Mouse (Mus musculus) liver, embryonic 14.5 days (tissue): ENCODE measurements around the gene Pard6b. TPM values are rescaled to one million over a fixed set of nuclear protein-coding genes. Genes with fewer than 3 reads are reported as not detected.
A peak's percentile ranks its signal among the peaks of the same experiment; 100 is the strongest.

Source experiments
- ATAC-seq: fragments of 200-750 bp; cut with Nextera tagmentation; 2 replicates; pipeline ENCODE4 v1.8.0; 2017; ENCODE audit warnings: moderate number of reproducible peaks, mild to moderate bottlenecking, moderate library complexity; ENCODE audit not compliant: insufficient read depth
- DNase-seq, 3 experiments: peaks; one replicate each; pipeline ENCODE4 v3.0.0-alpha.2; 2012 to 2013; ENCODE audit warnings: low read depth in 3 of 3, low spot score in 3 of 3
- H3K27ac ChIP-seq: fragments of 300-500 bp; sonication (generic); 2 replicates; pipeline ENCODE4 v1.5.1; 2014; ENCODE audit warnings: moderate library complexity, mild to moderate bottlenecking, control low read depth, inconsistent platforms
- H3K27me3 ChIP-seq: fragments of 300-500 bp; sonication (generic); 2 replicates; pipeline ENCODE4 v1.6.1; 2014; ENCODE audit warnings: mild to moderate bottlenecking, low read length, moderate library complexity; ENCODE audit not compliant: control insufficient read depth, insufficient read depth
- H3K36me3 ChIP-seq: fragments of 300-500 bp; sonication (generic); replicated peaks from 2 replicates; pipeline ENCODE4 v1.6.1; 2014; ENCODE audit warnings: low read depth; ENCODE audit not compliant: control insufficient read depth, insufficient read depth
- H3K4me1 ChIP-seq, 2 experiments: fragments of 200-500 bp in 1 of 2; fragments of 300-500 bp in 1 of 2; sonication (generic) in 1 of 2; replicated peaks; 2 replicates each; pipeline ENCODE4 v1.6.1; 2012 to 2014; ENCODE audit warnings: antibody characterized with exemption in 1 of 2, inconsistent platforms in 1 of 2, low read length in 1 of 2; ENCODE audit not compliant: control insufficient read depth in 2 of 2, insufficient read depth in 2 of 2
- H3K4me2 ChIP-seq: fragments of 300-500 bp; sonication (generic); 2 replicates; pipeline ENCODE4 v1.6.1; 2014; ENCODE audit warnings: low read depth, mild to moderate bottlenecking, control low read depth, moderate library complexity
- H3K4me3 ChIP-seq, 2 experiments: fragments of 200-500 bp in 1 of 2; fragments of 300-500 bp in 1 of 2; sonication (generic) in 1 of 2; 2 replicates each; pipeline ENCODE4 v1.5.1; 2012 to 2014; ENCODE audit warnings: low read depth in 2 of 2, low read length in 2 of 2, mild to moderate bottlenecking in 2 of 2, control low read depth in 1 of 2, inconsistent platforms in 1 of 2, moderate library complexity in 1 of 2; ENCODE audit not compliant: insufficient read depth in 1 of 2
- H3K9ac ChIP-seq: fragments of 300-500 bp; sonication (generic); replicated peaks from 2 replicates; pipeline ENCODE4 v1.6.1; 2014; ENCODE audit warnings: mild to moderate bottlenecking, control low read depth, moderate library complexity
- H3K9me3 ChIP-seq: fragments of 300-500 bp; sonication (generic); 2 replicates; pipeline ENCODE4 v1.6.1; 2016; ENCODE audit warnings: low read length, mixed read lengths; ENCODE audit not compliant: control insufficient read depth
- CTCF ChIP-seq: IDR thresholded peaks from 2 replicates; pipeline ENCODE4 v1.5.1; 2016; ENCODE audit warnings: antibody characterized with exemption, low read depth, control low read depth
- EP300 ChIP-seq: IDR thresholded peaks from 2 replicates; pipeline ENCODE4 v1.6.1; 2016; ENCODE audit warnings: antibody characterized with exemption, low read depth
- WGBS: fragments of 180-500 bp; shearing (Covaris S2); extraction: QIAGEN DNeasy Blood & Tissue Kit; methylation state at CpG from one replicate; pipeline ENCODE4 v1.1.7; 2014; ENCODE audit not compliant: insufficient replicate concordance; 5-methylcytosine and 5-hydroxymethylcytosine counted together
- polyA plus RNA-seq, 2 experiments: library from polyadenylated mRNA; depleted of rRNA in 1 of 2; stranded (reverse) in 1 of 2; unstranded in 1 of 2; fragments of >200 nt; fragmentation: Nextera tagmentation in 1 of 2; extraction: Ambion mirVana in 1 of 2; gene quantifications; 2 replicates each; pipeline versions ENCODE4 v1.2.1 to v1.2.3; 2012 to 2014

Gene Pard6b
- polyA plus RNA-seq, 2 experiments, result 1.8 to 2.2 TPM

DNA sequence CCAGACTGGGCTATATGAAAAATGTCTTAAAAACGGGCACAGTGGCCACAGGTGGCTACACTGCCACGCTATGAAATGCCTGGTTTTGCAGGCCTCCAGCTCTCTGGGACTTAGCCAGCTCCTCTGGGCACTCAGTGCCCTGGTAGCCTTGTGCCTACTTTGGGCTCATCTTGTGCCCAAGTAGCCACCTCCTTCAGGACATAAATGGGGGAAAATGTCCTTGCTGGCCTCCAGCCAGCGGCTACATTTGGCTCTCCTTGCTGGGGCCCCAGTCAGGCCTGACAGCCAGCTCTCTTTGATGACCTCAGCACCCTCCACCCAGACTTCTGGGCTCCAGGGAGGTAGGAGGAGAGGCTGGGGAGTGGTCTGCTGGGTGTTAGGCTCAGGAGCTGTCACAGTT is 49.2 kb downstream of the Pard6b start:
- no peak overlapping the region for H3K4me3 ChIP-seq
- H3K9me3 ChIP-seq, result no peaks in the 10 kb centered on the region
- TF ChIP-seq EP300 (no peak), CTCF (no peak)
- no peak overlapping the region for H3K9ac ChIP-seq
- H3K27ac ChIP-seq, result no peak overlapping the region
- WGBS, result 73% methylated on average over 3 of the region's 3 CpGs
- no peaks in the 10 kb centered on the region for H3K27me3 ChIP-seq
- no peak for ATAC-seq
- H3K4me1 ChIP-seq, result no peaks in the 10 kb centered on the region
- H3K4me2 ChIP-seq, result no peak overlapping the region
- no peak for DNase-seq
- H3K36me3 ChIP-seq, result no peaks in the 10 kb centered on the region

DNA sequence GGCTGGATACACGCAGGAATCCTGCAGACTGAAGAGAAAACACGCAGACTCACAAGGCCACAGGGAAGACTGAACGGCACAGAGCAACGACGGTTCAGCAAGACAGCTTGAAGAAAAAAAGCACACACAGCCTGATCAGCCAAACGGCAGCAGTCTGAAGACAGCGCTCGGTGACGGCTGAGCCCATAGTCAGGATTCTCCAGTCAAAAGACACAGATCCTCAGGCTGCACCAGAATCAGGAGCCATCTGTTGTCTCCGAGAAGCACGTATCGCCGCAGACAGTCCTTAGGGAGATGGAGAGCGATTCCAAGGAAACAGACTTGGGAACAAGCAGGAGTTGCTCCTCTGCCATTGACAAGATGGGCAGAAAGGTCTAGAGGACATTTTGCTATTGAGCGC is 56.4 kb downstream of the Pard6b start:
- WGBS, result 69% methylated on average over 15 of the region's 15 CpGs

DNA sequence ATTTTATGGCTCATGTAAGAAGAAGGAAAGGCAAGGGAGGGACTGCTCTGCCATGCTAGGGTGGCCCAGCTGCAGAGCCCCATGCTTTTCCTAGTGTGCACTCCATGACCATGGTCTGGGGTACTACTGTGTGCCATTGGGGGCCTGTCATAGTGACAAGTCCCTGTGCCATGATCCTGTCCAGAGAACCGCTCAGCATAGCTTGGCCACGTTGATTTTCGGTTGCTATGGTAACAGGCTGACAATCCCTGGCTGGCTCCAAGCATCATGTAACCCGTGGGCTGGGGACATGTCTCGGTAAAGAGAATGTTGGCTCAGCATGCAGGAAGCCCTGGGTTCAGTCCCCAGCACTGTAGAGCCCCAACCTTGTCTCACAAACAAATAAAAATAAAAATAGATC is 63.0 kb downstream of the Pard6b start:
- DNase-seq, result no peak
- Histone ChIP-seq H3K4me2 (no peak overlapping the region), H3K4me3 (no peak overlapping the region), H3K9me3 (no peaks in the 10 kb centered on the region), H3K27me3 (no peaks in the 10 kb centered on the region), H3K36me3 (no peaks in the 10 kb centered on the region), H3K27ac (no peak overlapping the region), H3K4me1 (no peaks in the 10 kb centered on the region; a peak in 1 of 4 replicates), H3K9ac (no peak overlapping the region)
- ATAC-seq, result no peak
- TF ChIP-seq EP300 (no peak), CTCF (no peak)
- WGBS, result 46% methylated on average over 5 of the region's 5 CpGs

More for the DNA sequence above, 56.4 kb downstream of the Pard6b start:
- Histone ChIP-seq H3K9ac (no peak overlapping the region), H3K9me3 (no peaks in the 10 kb centered on the region), H3K36me3 (no peaks in the 10 kb centered on the region), H3K4me1 (no peaks in the 10 kb centered on the region), H3K4me3 (no peak overlapping the region), H3K27ac (no peak overlapping the region), H3K27me3 (no peaks in the 10 kb centered on the region), H3K4me2 (no peak overlapping the region)
- no peak for ATAC-seq
- TF ChIP-seq EP300, result no peak
- TF ChIP-seq CTCF, result no peak
- DNase-seq, result no peak

DNA sequence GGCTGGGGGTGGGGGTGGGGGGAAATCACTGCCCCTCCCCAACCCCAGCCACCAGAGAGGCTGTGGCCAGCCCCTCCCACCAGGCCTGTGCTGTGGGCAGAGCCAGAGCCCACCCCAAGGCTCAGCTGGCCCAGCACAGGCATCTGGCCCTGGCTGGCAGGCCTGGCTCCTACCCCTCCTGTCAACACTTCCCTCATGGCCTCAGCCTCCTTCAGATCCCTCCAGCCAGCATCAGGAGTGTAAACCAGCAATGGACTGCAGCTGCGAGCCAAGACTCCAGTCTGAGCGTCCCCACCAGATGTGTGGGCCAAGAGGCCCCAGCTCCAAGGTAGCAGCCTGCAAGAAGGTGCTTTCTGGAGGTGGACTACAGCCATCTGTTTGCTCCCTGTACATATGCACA is 64.6 kb downstream of the Pard6b start:
- ATAC-seq, result no peak
- WGBS, result 44% methylated on average over 2 of the region's 2 CpGs

DNA sequence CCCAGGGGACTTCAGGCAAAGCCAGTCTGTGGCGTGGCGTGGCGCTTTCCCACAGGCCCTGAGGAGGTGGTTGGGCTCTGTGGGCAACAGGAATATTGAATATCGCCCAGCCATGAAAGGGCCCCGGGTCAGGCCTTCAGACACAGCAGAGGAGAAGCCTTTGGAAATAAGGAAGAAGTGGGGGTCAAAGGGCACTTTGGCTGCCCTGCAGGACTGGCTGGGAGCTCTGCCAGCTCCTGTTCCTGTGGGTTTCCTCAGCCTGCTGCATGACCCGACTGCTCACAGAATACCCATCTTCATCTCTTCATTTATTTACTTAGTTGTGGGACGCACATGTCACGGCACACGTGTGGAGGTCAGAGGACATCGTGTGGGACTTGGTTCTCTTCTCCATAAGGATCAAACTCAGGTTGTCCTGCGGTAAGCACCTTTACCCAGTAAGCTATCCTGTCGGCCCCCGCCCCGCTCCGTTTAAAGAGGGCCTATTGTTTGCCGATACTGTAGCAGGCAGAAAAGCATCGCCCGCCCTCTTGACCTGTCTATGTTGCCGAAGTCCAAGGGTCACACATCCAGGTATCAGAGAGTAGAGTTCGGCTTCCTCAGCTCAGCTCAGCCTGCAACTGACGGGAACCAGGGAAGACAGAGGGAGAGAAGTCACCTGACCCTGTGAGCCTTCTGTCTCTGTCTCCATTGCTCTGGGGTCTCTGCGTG is 67.1 kb downstream of the Pard6b start:
- 63% methylated on average over 22 of the region's 22 CpGs for WGBS

More for the DNA sequence above, 64.6 kb downstream of the Pard6b start:
- no peak for TF ChIP-seq CTCF
- TF ChIP-seq EP300, result no peak
- Histone ChIP-seq H3K36me3 (no peaks in the 10 kb centered on the region), H3K9me3 (no peaks in the 10 kb centered on the region), H3K4me1 (peaks cover 0 to 3% of the 10 kb centered on the region in 2 experiments; a peak in 2 of 4 replicates), H3K4me3 (no peak overlapping the region), H3K27ac (no peak overlapping the region), H3K4me2 (no peak overlapping the region), H3K27me3 (no peaks in the 10 kb centered on the region), H3K9ac (no peak overlapping the region)
- no peak for DNase-seq

More for the DNA sequence above, 67.1 kb downstream of the Pard6b start:
- Histone ChIP-seq H3K27ac (no peak overlapping the region), H3K4me3 (no peak overlapping the region), H3K4me2 (no peak overlapping the region), H3K9ac (no peak overlapping the region), H3K36me3 (no peaks in the 10 kb centered on the region), H3K9me3 (no peaks in the 10 kb centered on the region), H3K4me1 (peaks cover 0 to 3% of the 10 kb centered on the region in 2 experiments; a peak in 2 of 4 replicates), H3K27me3 (no peaks in the 10 kb centered on the region)
- peak; percentile 25 for ATAC-seq
- no peak for DNase-seq
- TF ChIP-seq EP300, result no peak
- TF ChIP-seq CTCF, result no peak
